Mouse (Mus musculus): ENCODE results near the gene Gm10300. TPM values are rescaled to one million over a fixed set of nuclear protein-coding genes. Genes with fewer than 3 reads are reported as not detected.

The Gm10300 gene
- polyA plus RNA-seq, 1 experiment from 2014 or later, result 0.13 TPM

DNA sequence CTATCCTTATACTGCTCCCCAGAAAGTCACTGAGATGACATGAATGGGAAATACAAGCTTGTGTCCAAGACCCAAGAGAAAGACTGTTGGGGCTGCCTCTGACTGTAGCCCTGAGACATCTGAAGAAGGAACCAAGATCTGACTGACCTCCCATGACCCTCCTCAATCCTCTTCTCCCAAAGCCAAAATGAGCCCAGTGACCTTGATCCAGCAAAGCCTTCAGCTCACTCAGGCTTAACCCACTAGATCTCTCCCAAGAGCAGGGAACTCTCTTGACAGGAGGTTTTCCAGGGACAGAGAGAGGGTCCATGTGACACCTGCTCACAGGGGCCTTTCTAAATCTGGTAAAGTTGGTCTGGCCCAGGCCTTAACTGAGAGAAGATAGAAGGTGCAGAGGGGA, 17.2 kb upstream of the Gm10300 start:
- H3K9me3 ChIP-seq (replicated peaks), result no peaks in the 10 kb centered on the region
- no peak overlapping the region for H3K27ac ChIP-seq (replicated peaks)
- H3K36me3 ChIP-seq, result no peaks in the 10 kb centered on the region
- H3K4me3 ChIP-seq (replicated peaks), result no peak overlapping the region
- no peak overlapping the region for H3K9ac ChIP-seq
- no peak for ATAC-seq (ENCODE audit: insufficient number of reproducible peaks, low FRiP score, low TSS enrichment, low read depth)
- 0 out of 2 replicates have a peak, but pooled peaks cover under 1% of the 10 kb centered on the region for H3K4me1 ChIP-seq
- H3K4me2 ChIP-seq (replicated peaks), result no peak overlapping the region
- no peaks in the 10 kb centered on the region for H3K27me3 ChIP-seq

DNA sequence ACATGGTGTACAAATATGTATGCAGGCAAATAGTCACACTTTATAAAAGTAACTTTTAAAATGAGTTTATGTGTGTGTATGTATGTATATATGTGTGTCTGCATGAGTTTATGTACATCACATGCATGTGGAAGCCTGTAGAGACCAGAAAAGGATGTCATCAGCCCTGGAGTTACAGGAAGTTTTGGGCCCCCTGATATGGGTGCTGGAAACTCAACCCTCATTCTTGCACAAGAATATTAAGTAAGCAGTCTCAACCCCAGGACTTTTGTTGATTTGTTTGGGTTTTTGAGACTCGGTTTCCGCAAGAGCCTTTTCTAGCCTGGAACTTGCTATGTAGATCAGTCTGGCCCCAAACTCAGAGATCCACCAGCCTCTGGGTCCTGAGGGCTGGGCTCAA, 15.0 kb upstream of the Gm10300 start:
- H3K4me2 ChIP-seq (replicated peaks), result no peak overlapping the region
- 0 out of 2 replicates have a peak, but pooled peaks cover 3% of the 10 kb centered on the region for H3K4me1 ChIP-seq
- H3K9me3 ChIP-seq (replicated peaks), result no peaks in the 10 kb centered on the region
- WGBS, result 91% methylated on average over 2 of the region's 2 CpGs
- H3K27me3 ChIP-seq, result no peaks in the 10 kb centered on the region
- no peak overlapping the region for H3K9ac ChIP-seq
- H3K4me3 ChIP-seq (replicated peaks), result no peak overlapping the region
- no peak overlapping the region for H3K27ac ChIP-seq (replicated peaks)
- no peak for ATAC-seq (ENCODE audit: insufficient number of reproducible peaks, low FRiP score, low TSS enrichment, low read depth)
- no peaks in the 10 kb centered on the region for H3K36me3 ChIP-seq

DNA sequence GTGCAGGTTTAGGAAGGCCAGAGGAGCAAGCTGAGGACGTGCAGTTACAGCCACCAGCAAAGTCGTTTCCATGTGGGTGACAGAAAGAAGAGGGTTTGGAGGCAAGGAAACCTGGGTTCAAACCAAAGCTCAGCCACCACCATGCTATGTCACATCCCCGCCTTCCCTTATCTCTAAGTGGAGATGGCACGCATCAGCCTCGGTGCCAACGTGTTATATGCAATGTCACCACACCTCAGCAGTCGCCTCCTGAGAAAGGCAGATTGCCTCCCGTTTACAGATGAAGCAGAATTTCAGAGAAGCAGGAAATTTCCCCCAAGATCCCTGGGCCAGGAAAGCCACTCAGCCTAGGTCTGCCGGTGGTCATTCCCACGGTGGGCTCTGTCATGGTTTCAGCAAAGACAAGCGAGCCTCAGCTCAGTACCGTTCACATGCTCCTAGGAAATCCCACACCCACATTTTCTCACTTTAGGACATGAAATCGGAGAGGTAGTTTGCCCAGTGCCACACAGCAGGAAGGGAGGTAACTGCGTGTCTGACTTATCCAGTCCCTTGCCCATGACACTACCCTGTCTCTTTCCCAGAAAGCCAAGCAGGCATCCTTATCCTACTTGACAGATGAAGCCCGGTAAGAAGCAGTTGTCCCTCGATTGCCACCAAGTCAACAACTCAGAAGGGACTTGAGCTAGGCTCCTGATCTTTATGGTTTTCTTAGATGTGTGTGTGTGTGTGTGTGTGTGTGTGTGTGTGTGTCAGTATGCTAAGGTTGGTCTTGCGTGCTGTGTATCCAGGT, 14.3 kb upstream of the Gm10300 start:
- H3K4me3 ChIP-seq (replicated peaks), result no peak overlapping the region
- H3K4me2 ChIP-seq (replicated peaks), result no peak overlapping the region
- 0 out of 2 replicates have a peak, but pooled peaks cover 3% of the 10 kb centered on the region for H3K4me1 ChIP-seq
- no peak overlapping the region for H3K27ac ChIP-seq (replicated peaks)
- H3K9me3 ChIP-seq (replicated peaks), result no peaks in the 10 kb centered on the region
- H3K27me3 ChIP-seq, result no peaks in the 10 kb centered on the region
- H3K9ac ChIP-seq, result no peak overlapping the region
- WGBS, result 65% methylated on average over 17 of the region's 17 CpGs
- no peak for ATAC-seq (ENCODE audit: insufficient number of reproducible peaks, low FRiP score, low TSS enrichment, low read depth)
- H3K36me3 ChIP-seq, result no peaks in the 10 kb centered on the region

DNA sequence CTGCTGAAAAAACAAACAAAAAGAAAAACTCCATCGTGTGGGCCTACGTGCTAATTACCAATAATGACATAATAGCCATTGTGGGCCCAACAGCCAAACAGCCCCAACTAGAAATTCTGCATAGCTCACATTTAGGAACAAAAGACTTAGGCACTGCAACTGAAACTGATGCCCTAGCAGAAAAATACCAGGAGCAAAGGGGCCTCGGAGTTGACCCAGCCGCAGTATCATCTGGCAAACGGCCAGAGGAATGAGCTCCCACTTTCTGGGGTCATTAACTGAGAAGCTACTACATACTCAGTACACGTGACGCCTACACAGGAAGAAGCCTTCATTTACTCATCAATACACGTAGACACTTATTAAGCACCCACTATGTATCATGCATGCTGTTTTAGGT, 12.2 kb upstream of the Gm10300 start:
- no peak for ATAC-seq (ENCODE audit: insufficient number of reproducible peaks, low FRiP score, low TSS enrichment, low read depth)
- Histone ChIP-seq H3K4me2 (replicated peaks) (no peak overlapping the region), H3K27ac (replicated peaks) (peak overlapping the region; percentile 1; the same call in 1 of the 2 replicates), H3K4me1 (peaks cover 12% of the 10 kb centered on the region), H3K27me3 (no peaks in the 10 kb centered on the region), H3K9ac (no peak overlapping the region), H3K4me3 (replicated peaks) (no peak overlapping the region), H3K36me3 (no peaks in the 10 kb centered on the region), H3K9me3 (replicated peaks) (no peaks in the 10 kb centered on the region)
- 51% methylated on average over 8 of the region's 8 CpGs for WGBS

DNA sequence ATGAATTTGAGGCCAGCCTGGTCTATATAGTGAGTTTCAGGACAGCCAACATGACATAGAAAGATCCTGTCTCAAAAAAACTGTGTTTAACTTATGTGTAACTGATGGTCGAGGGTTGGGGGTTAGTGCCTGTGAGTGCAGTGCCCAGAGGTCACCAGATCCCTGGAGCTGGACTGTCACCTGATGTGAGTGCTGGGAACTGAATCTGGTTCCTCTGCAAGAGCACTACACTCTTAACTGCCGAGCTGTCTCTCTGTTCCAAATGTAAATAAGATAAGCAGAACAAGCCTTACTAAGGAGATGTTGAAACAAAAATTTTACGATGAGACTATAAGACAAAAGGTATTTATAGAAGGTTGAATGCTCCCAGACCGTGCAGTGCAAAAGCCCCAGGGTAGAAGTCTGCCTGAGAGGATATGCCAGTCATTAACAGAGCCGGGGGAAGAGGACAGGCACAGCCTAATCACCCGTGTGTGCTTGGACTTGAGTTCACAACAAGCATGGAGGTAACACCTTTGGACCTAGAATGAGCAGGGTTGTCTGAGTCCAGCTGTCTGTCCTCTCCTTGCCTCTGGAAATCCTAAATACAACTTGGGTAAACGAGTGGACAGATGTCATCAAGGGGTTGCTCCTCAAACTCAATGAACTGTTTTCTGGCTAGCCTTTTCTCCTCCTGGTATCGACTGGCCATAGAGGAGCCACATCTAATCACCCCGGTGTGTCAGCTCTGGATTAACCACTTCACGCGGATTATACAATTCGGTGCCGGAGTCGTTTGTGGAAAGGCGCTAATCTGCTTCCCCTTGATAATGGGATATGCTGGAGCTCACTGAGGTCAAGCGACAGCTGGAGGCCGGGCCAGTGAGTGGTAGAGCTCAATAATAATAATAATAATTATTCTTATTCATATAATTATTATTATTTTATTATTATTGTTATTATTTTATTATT, 11.3 kb upstream of the Gm10300 start:
- no peaks in the 10 kb centered on the region for H3K9me3 ChIP-seq (replicated peaks)
- no peak overlapping the region for H3K4me2 ChIP-seq (replicated peaks)
- H3K27me3 ChIP-seq, result no peaks in the 10 kb centered on the region
- H3K27ac ChIP-seq (replicated peaks), result 0 out of 2 replicates have a peak overlapping the region, but pooled peaks have one; percentile 1
- H3K4me3 ChIP-seq (replicated peaks), result no peak overlapping the region
- no peak for ATAC-seq (ENCODE audit: insufficient number of reproducible peaks, low FRiP score, low TSS enrichment, low read depth)
- no peaks in the 10 kb centered on the region for H3K36me3 ChIP-seq
- no peak overlapping the region for H3K9ac ChIP-seq
- peaks cover 12% of the 10 kb centered on the region for H3K4me1 ChIP-seq
- WGBS, result 68% methylated on average over 17 of the region's 17 CpGs

DNA sequence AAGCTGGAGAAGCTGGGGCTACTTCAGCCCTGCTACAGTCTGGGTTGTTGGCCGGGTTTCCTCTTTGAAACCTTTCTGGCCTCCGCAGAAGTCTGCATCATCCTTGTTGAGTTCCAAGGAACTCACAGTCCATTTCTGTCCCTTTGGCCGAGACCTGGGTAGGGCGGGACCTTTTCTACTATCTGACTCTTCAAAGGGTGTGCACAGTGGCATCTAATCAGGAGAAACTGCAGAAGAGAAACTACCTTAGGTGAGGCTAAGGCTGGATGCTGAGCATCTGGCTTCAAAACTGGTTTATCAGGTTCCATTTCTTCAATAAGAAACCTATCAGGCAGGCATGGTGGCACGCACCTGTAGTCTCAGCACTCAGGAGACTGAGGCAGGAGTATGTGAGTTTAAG, 9.9 kb upstream of the Gm10300 start:
- Histone ChIP-seq H3K27me3 (no peaks in the 10 kb centered on the region), H3K4me1 (peaks cover 12% of the 10 kb centered on the region), H3K36me3 (no peaks in the 10 kb centered on the region), H3K4me2 (replicated peaks) (no peak overlapping the region), H3K9me3 (replicated peaks) (no peaks in the 10 kb centered on the region), H3K9ac (no peak overlapping the region), H3K27ac (replicated peaks) (peak overlapping the region; percentile 48; the same call in 1 of the 2 replicates), H3K4me3 (replicated peaks) (no peak overlapping the region)
- no peak for ATAC-seq (ENCODE audit: insufficient number of reproducible peaks, low FRiP score, low TSS enrichment, low read depth)
- WGBS, result 77% methylated on average over 5 of the region's 5 CpGs

GRCm38 (mm10) chr4:132065578-132065977, 8.9 kb upstream of the Gm10300 start:
- Histone ChIP-seq H3K4me2 (replicated peaks) (no peak overlapping the region), H3K27me3 (no peaks in the 10 kb centered on the region), H3K36me3 (no peaks in the 10 kb centered on the region), H3K4me1 (peaks cover 12% of the 10 kb centered on the region), H3K27ac (replicated peaks) (no peak overlapping the region), H3K9me3 (replicated peaks) (no peaks in the 10 kb centered on the region), H3K9ac (no peak overlapping the region), H3K4me3 (replicated peaks) (no peak overlapping the region)
- no peak for ATAC-seq (ENCODE audit: insufficient number of reproducible peaks, low FRiP score, low TSS enrichment, low read depth)
- WGBS, result 68% methylated on average over 3 of the region's 3 CpGs

GRCm38 (mm10) chr4:132066101-132066773, 8.3 kb upstream of the Gm10300 start:
- Histone ChIP-seq H3K4me1 (peaks cover 12% of the 10 kb centered on the region), H3K4me2 (replicated peaks) (no peak overlapping the region), H3K27me3 (no peaks in the 10 kb centered on the region), H3K9me3 (replicated peaks) (no peaks in the 10 kb centered on the region), H3K4me3 (replicated peaks) (no peak overlapping the region), H3K9ac (no peak overlapping the region), H3K27ac (replicated peaks) (no peak overlapping the region), H3K36me3 (no peaks in the 10 kb centered on the region)
- 37% methylated on average over 10 of the region's 10 CpGs for WGBS
- ATAC-seq (ENCODE audit: insufficient number of reproducible peaks, low FRiP score, low TSS enrichment, low read depth), result no peak

- H3K27me3 ChIP-seq, result no peaks in the 10 kb centered on the region
- H3K36me3 ChIP-seq, result no peaks in the 10 kb centered on the region
- no peak overlapping the region for H3K4me2 ChIP-seq (replicated peaks)
- 80% methylated on average over 14 of the region's 14 CpGs for WGBS
- no peak for ATAC-seq (ENCODE audit: insufficient number of reproducible peaks, low FRiP score, low TSS enrichment, low read depth)
- H3K27ac ChIP-seq (replicated peaks), result no peak overlapping the region
- no peaks in the 10 kb centered on the region for H3K9me3 ChIP-seq (replicated peaks)
- H3K4me3 ChIP-seq (replicated peaks), result no peak overlapping the region
- H3K4me1 ChIP-seq, result peaks cover 11% of the 10 kb centered on the region
- no peak overlapping the region for H3K9ac ChIP-seq
Measured at GRCm38 (mm10) chr4:132067112-132067937, 7.2 kb upstream of the Gm10300 start.

GRCm38 (mm10) chr4:132067938-132068235, 6.6 kb upstream of the Gm10300 start:
- no peak overlapping the region for H3K27ac ChIP-seq (replicated peaks)
- H3K4me2 ChIP-seq (replicated peaks), result no peak overlapping the region
- WGBS, result 61% methylated on average over 2 of the region's 2 CpGs
- no peaks in the 10 kb centered on the region for H3K36me3 ChIP-seq
- no peaks in the 10 kb centered on the region for H3K27me3 ChIP-seq
- H3K9me3 ChIP-seq (replicated peaks), result no peaks in the 10 kb centered on the region
- no peak overlapping the region for H3K9ac ChIP-seq
- no peak for ATAC-seq (ENCODE audit: insufficient number of reproducible peaks, low FRiP score, low TSS enrichment, low read depth)
- peaks cover 9% of the 10 kb centered on the region for H3K4me1 ChIP-seq
- no peak overlapping the region for H3K4me3 ChIP-seq (replicated peaks)

Data from embryonic facial prominence, embryonic 15.5 days (tissue).